Mouse (Mus musculus): ENCODE data around the gene Pi4ka. TPM values are rescaled to one million over a fixed set of nuclear protein-coding genes. Genes with fewer than 3 reads are reported as not detected.

Pi4ka gene
- polyA plus RNA-seq, 1 experiment from 2014 or later, result 56.1 TPM

DNA sequence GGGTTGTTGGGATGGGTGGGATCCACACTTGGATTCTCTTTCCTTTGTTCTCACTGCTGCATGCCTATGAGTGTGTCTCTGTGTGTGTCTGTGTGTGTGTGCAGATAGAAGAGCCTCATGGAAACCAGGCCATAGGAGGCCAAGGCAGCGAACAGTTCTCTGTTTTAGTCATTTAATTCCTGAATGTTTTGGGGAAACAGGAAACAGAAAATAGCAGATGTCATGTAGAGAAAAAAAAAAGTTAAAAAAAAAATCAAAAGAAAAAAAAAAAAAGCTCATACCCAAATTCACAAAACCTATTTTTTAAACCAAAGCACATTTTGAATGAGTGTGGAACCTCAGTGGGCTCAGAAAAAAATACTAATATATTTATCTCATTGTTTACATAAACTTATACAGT, 144.8 kb downstream of the Pi4ka start:
- Histone ChIP-seq H3K4me3 (no peak overlapping the region), H3K4me2 (replicated peaks) (no peak overlapping the region), H3K27ac (replicated peaks) (no peak overlapping the region), H3K4me1 (no peaks in the 10 kb centered on the region), H3K36me3 (peaks cover 29% of the 10 kb centered on the region), H3K9ac (replicated peaks) (no peak overlapping the region), H3K9me3 (no peaks in the 10 kb centered on the region), H3K27me3 (no peaks in the 10 kb centered on the region)
- 89% methylated on average over 1 of the region's 1 CpGs for WGBS
- ATAC-seq (replicated peaks), result no peak

DNA sequence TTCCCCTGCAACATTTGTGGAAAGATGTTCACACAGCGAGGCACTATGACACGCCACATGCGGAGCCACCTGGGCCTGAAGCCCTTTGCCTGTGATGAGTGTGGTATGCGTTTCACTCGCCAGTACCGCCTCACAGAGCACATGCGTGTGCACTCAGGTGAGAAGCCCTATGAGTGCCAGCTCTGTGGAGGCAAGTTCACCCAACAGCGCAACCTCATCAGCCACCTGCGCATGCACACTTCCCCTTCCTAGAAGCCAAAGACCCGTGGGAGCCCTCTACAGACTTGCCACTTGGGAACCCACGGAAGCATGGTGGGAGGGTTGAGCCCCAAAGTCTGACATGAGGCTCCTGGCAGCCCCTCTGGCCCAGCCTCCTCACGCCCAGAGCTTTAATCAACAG, 147.2 kb downstream of the Pi4ka start:
- Histone ChIP-seq H3K4me1 (peaks cover 5% of the 10 kb centered on the region), H3K36me3 (peaks cover 34% of the 10 kb centered on the region), H3K27me3 (no peaks in the 10 kb centered on the region), H3K9ac (replicated peaks) (no peak overlapping the region), H3K9me3 (no peaks in the 10 kb centered on the region), H3K4me2 (replicated peaks) (no peak overlapping the region), H3K27ac (replicated peaks) (no peak overlapping the region), H3K4me3 (no peak overlapping the region)
- whole genome bisulfite sequencing, result 95% methylated on average over 12 of the region's 12 CpGs
- ATAC-seq (replicated peaks), result no peak

DNA sequence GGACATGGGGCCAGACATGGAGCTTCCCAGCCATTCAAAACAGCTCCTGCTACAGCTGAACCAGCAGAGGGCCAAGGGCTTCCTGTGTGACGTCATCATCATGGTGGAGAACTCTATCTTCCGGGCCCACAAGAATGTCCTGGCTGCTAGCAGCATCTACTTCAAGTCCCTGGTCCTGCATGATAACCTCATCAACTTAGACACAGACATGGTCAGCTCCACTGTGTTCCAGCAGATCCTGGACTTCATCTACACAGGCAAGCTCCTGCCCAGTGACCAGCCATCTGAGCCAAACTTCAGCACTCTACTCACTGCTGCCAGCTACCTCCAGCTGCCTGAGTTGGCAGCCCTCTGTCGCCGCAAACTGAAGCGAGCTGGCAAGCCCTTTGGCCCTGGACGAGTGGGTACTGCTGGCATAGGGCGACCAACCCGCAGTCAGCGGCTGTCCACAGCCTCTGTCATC, 148.7 kb downstream of the Pi4ka start:
- no peaks in the 10 kb centered on the region for H3K9me3 ChIP-seq
- H3K36me3 ChIP-seq, result peaks cover 34% of the 10 kb centered on the region
- no peak overlapping the region for H3K4me2 ChIP-seq (replicated peaks)
- H3K27me3 ChIP-seq, result no peaks in the 10 kb centered on the region
- H3K4me1 ChIP-seq, result peaks cover 20% of the 10 kb centered on the region
- H3K9ac ChIP-seq (replicated peaks), result no peak overlapping the region
- no peak overlapping the region for H3K4me3 ChIP-seq
- H3K27ac ChIP-seq (replicated peaks), result no peak overlapping the region
- WGBS, result 84% methylated on average over 9 of the region's 9 CpGs
- no peak for ATAC-seq (replicated peaks)

DNA sequence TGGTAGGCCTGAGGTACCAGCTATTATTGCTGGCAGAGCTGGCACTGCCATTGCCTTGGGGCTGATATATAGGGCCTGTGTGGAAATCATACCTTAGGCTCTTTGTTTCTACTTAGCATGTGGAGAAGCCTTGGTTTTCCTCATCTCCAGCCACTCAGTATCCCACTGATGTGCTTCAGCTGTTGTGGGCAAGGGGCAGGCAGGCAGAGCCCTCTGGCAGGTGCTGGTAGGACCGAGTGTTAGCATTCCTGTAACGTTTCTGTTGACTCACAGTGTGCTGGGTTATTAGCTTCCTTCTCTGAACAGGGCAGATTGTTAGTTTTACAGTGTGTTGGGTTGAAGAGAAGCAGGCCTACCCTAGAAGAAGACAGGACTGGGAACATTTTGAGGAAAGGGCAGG, 150.8 kb downstream of the Pi4ka start:
- H3K36me3 ChIP-seq, result peaks cover 25% of the 10 kb centered on the region
- no peak overlapping the region for H3K9ac ChIP-seq (replicated peaks)
- 84% methylated on average over 2 of the region's 2 CpGs for WGBS
- ATAC-seq (replicated peaks), result no peak
- H3K4me2 ChIP-seq (replicated peaks), result no peak overlapping the region
- no peak overlapping the region for H3K4me3 ChIP-seq
- no peaks in the 10 kb centered on the region for H3K27me3 ChIP-seq
- H3K27ac ChIP-seq (replicated peaks), result no peak overlapping the region
- peaks cover 39% of the 10 kb centered on the region for H3K4me1 ChIP-seq
- H3K9me3 ChIP-seq, result no peaks in the 10 kb centered on the region

- H3K9me3 ChIP-seq, result no peaks in the 10 kb centered on the region
- no peaks in the 10 kb centered on the region for H3K27me3 ChIP-seq
- H3K4me1 ChIP-seq, result peaks cover 39% of the 10 kb centered on the region
- WGBS, result 24% methylated on average over 4 of the region's 4 CpGs
- ATAC-seq (replicated peaks), result 0 out of 2 replicates have a peak, but pooled peaks have one; percentile 21
- peaks cover 23% of the 10 kb centered on the region for H3K36me3 ChIP-seq
- no peak overlapping the region for H3K4me3 ChIP-seq
- 0 out of 2 replicates have a peak overlapping the region, but pooled peaks have one; percentile 19 for H3K27ac ChIP-seq (replicated peaks)
- H3K4me2 ChIP-seq (replicated peaks), result no peak overlapping the region
- H3K9ac ChIP-seq (replicated peaks), result no peak overlapping the region
Observed at GRCm38 (mm10) chr16:17254005-17254597, 152.0 kb downstream of the Pi4ka start.

GRCm38 (mm10) chr16:17252841-17253240, 153.3 kb downstream of the Pi4ka start:
- no peaks in the 10 kb centered on the region for H3K27me3 ChIP-seq
- 68% methylated on average over 7 of the region's 7 CpGs for WGBS
- no peak overlapping the region for H3K4me2 ChIP-seq (replicated peaks)
- peaks cover 39% of the 10 kb centered on the region for H3K4me1 ChIP-seq
- H3K4me3 ChIP-seq, result no peak overlapping the region
- H3K9me3 ChIP-seq, result no peaks in the 10 kb centered on the region
- H3K9ac ChIP-seq (replicated peaks), result no peak overlapping the region
- 0 out of 2 replicates have a peak overlapping the region, but pooled peaks have one; percentile 11 for H3K27ac ChIP-seq (replicated peaks)
- no peak for ATAC-seq (replicated peaks)
- peaks cover 11% of the 10 kb centered on the region for H3K36me3 ChIP-seq

GRCm38 (mm10) chr16:17252086-17252726, 153.9 kb downstream of the Pi4ka start:
- H3K4me2 ChIP-seq (replicated peaks), result no peak overlapping the region
- WGBS, result 60% methylated on average over 3 of the region's 3 CpGs
- H3K27me3 ChIP-seq, result no peaks in the 10 kb centered on the region
- no peak overlapping the region for H3K4me3 ChIP-seq
- H3K36me3 ChIP-seq, result peaks cover 5% of the 10 kb centered on the region; the same call in 1 of the 2 replicates
- no peaks in the 10 kb centered on the region for H3K9me3 ChIP-seq
- no peak overlapping the region for H3K27ac ChIP-seq (replicated peaks)
- no peak for ATAC-seq (replicated peaks)
- H3K9ac ChIP-seq (replicated peaks), result no peak overlapping the region
- H3K4me1 ChIP-seq, result peaks cover 43% of the 10 kb centered on the region

GRCm38 (mm10) chr16:17251539-17251938, 154.6 kb downstream of the Pi4ka start:
- Histone ChIP-seq H3K4me1 (peaks cover 43% of the 10 kb centered on the region), H3K27me3 (no peaks in the 10 kb centered on the region)
- no peak for ATAC-seq (replicated peaks)

DNA sequence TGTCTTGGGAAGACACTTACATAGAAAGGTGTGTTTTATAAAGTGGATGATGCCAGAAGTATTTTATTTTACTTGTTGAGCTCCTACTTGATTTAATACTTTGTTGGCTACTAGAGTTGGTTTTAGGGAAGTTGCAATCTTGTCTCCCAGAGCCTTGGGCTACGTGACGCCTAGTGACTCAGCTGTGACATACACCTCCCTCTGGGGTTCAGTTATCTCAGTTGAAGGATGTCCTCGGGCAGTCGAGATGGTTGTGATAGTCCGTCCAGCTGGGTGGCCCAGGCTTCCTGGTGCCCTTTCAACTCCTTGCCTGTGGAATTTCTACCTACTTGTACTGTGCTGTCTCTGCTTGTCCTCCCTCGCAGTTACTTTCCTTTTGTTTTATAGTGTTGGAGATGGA, 157.0 kb downstream of the Pi4ka start:
- 84% methylated on average over 6 of the region's 6 CpGs for WGBS
- ATAC-seq (replicated peaks), result no peak
- Histone ChIP-seq H3K4me2 (replicated peaks) (no peak overlapping the region), H3K4me3 (no peak overlapping the region), H3K9me3 (no peaks in the 10 kb centered on the region), H3K4me1 (peaks cover 41% of the 10 kb centered on the region), H3K27me3 (no peaks in the 10 kb centered on the region), H3K27ac (replicated peaks) (no peak overlapping the region), H3K36me3 (no peaks in the 10 kb centered on the region), H3K9ac (replicated peaks) (no peak overlapping the region)

More at GRCm38 (mm10) chr16:17251539-17251938, 154.6 kb downstream of the Pi4ka start:
- Histone ChIP-seq H3K36me3 (peaks cover 5% of the 10 kb centered on the region; the same call in 1 of the 2 replicates), H3K9me3 (no peaks in the 10 kb centered on the region), H3K27ac (replicated peaks) (no peak overlapping the region), H3K4me2 (replicated peaks) (no peak overlapping the region), H3K9ac (replicated peaks) (no peak overlapping the region), H3K4me3 (no peak overlapping the region)
- WGBS, result 21% methylated on average over 3 of the region's 3 CpGs

- no peak overlapping the region for H3K9ac ChIP-seq (replicated peaks)
- H3K27ac ChIP-seq (replicated peaks), result no peak overlapping the region
- WGBS, result 52% methylated on average over 4 of the region's 4 CpGs
- H3K4me2 ChIP-seq (replicated peaks), result no peak overlapping the region
- no peaks in the 10 kb centered on the region for H3K9me3 ChIP-seq
- ATAC-seq (replicated peaks), result no peak
- H3K4me3 ChIP-seq, result no peak overlapping the region
- H3K27me3 ChIP-seq, result no peaks in the 10 kb centered on the region
- H3K4me1 ChIP-seq, result peaks cover 26% of the 10 kb centered on the region
- no peaks in the 10 kb centered on the region for H3K36me3 ChIP-seq
Observed at GRCm38 (mm10) chr16:17247727-17248126, 158.4 kb downstream of the Pi4ka start.

GRCm38 (mm10) chr16:17244996-17245395, 161.1 kb downstream of the Pi4ka start:
- H3K27me3 ChIP-seq, result no peaks in the 10 kb centered on the region
- H3K4me3 ChIP-seq, result no peak overlapping the region
- no peak overlapping the region for H3K4me2 ChIP-seq (replicated peaks)
- peaks cover 11% of the 10 kb centered on the region; the same call in 1 of the 2 replicates for H3K4me1 ChIP-seq
- no peaks in the 10 kb centered on the region for H3K36me3 ChIP-seq
- H3K9ac ChIP-seq (replicated peaks), result no peak overlapping the region
- H3K9me3 ChIP-seq, result no peaks in the 10 kb centered on the region
- H3K27ac ChIP-seq (replicated peaks), result no peak overlapping the region
- WGBS, result 67% methylated on average over 1 of the region's 1 CpGs
- ATAC-seq (replicated peaks), result no peak

GRCm38 (mm10) chr16:17243731-17244130, 162.4 kb downstream of the Pi4ka start:
- H3K27ac ChIP-seq (replicated peaks), result no peak overlapping the region
- H3K27me3 ChIP-seq, result no peaks in the 10 kb centered on the region

More at GRCm38 (mm10) chr16:17243731-17244130, 162.4 kb downstream of the Pi4ka start:
- Histone ChIP-seq H3K9ac (replicated peaks) (no peak overlapping the region), H3K36me3 (no peaks in the 10 kb centered on the region), H3K4me3 (no peak overlapping the region), H3K4me2 (replicated peaks) (no peak overlapping the region), H3K4me1 (peaks cover 12% of the 10 kb centered on the region; the same call in 1 of the 2 replicates), H3K9me3 (no peaks in the 10 kb centered on the region)
- no peak for ATAC-seq (replicated peaks)
- 76% methylated on average over 1 of the region's 1 CpGs for WGBS
